Mouse (Mus musculus) Muller cell, postnatal 12 days (primary cell): ENCODE data around the gene Cfap58.
A peak's percentile ranks its signal among the peaks of the same experiment; 100 is the strongest.

ENCODE experiments used
- DNase-seq: peaks from one replicate; pipeline ENCODE4 v3.0.0-alpha.2; 2015; ENCODE audit errors: inconsistent ontology term

Gene Cfap58

DNA sequence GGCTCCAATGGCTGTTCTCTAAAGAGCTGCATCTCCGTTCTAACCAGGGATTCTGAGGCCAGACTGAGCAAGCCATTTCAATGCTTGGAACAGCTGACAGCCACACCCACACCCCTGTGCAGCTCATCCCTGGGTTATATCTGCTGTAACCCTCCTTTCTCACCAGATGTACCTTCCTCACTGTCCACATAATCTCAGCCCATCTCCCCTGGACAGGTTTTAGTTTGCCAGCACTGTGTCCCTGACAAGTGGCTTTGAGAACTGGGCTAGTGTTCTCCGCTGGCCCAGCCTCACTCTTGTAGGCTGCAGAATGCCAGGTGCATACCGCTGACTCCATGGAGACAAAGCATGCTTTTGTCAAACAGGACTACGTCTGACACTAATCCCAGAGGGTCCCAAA lies 20.1 kb upstream of the Cfap58 start:
- DNase-seq, result no peak

DNA sequence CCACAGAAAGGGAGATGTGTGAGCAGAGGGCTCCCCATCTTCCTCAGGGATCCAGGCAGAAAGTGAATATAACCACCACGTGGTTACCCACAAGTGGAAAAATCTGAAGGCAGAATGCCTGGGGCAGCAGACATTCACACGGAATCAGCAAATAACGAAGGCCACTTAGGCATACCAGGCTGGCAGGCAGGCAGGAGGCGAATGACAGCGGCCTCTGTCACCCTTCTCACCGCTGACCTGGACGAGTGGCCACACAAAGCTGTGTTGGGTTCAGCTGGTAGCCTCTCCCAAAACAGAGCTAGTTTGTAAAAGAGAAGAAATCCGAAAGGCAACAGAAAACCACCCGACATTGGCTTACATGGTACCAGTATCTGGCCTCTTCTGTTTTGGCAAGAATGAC lies 19.5 kb upstream of the Cfap58 start:
- peak; percentile 62 for DNase-seq

DNA sequence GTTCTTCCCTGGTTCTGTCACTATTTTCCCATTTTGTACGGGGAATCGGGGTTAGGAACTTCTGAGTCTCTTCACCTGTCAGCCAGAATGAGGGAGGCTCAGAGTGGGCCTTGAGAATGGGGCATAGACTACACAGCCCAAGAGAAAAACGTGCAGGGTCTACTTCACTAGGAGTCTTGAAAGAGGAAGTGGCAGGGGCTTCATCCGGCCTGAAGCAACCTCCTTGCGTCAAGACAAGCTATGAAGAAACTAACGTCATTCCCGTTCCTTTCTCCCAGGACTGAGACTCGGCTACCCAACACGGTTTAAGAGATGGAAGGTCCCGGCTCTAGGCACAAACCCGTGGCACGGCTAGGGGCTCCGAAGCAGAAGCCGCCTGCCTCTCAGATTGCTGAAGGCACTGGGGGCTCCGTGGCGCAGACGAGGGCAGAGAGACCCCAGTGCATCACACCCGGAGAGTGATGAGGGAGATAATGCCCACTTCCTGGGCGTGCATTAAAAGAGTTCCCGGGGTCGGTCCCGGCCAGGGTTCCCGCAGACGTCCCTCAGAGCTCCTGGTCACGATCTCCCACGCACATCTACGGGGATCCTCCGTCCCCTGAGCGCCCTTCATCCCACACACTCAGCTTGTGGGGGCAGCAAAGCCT lies 18.9 kb upstream of the Cfap58 start:
- no peak for DNase-seq

DNA sequence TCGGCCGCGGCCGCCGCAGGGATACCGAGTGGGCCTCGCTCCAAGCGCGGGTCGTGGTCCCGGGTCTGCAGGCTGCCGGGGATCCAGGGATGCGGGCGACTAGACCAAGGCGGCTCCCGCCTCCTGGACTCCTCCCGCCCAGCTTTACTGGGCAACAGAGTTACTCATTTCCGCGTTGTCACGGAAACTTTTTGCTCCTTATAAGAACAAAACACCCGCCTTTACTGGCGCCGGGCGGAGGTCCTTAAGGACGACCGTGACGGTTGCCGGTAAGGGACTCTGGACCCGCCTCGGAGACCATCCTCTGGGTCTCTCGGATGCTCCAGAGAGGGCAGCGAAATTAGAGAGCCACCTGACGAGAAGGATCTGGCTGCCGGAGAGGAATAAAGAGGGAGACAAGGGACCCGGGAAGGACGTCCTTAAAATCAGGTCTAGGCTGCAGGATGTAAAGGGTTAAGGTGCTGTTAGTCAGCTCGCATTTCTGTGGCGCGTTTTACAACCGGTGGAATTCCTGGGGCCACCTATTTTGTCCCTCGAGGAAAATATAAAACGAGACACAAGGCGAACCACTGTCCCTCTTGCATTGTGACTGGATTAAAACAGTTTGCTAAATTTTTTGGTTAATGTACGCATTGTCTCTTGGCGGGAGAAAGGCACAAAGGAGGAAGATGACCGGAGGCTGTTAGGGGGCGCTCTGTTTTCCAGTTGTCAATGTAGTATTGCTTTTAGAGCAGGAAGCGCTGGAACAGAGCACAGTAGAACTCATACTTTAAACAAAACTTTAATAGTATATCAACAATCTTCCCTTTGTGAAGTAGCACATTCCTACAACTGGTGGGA lies 18.1 kb upstream of the Cfap58 start, which contains the start of the genes Cfap43 and Itprip:
Gene Cfap43 (minus strand): TSS at position 162 of the 840 bp plus-strand sequence.
Gene Itprip (minus strand): TSS at position 174 of the 840 bp plus-strand sequence.
- peak; percentile 93 for DNase-seq

DNA sequence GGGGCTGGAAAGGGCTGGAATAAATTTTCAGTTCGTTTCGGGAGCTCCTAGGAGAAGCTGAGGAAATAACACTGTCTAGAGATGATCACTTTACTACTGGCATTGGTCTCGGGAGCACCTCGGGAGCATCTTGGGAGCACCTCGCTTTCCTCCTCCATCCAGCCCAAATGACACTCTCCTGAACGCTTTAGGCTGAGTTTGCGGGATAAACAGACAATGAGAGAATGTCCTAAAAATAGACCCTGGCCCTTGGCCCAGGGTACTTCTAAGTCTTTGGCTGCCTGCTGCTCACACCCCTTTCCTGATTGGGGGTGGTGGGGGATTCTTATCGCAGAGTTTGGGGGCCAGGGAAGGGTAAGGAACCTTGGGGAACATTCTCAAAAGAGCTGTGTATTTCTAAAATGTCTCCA lies 17.5 kb upstream of the Cfap58 start:
- peak; percentile 70 for DNase-seq

DNA sequence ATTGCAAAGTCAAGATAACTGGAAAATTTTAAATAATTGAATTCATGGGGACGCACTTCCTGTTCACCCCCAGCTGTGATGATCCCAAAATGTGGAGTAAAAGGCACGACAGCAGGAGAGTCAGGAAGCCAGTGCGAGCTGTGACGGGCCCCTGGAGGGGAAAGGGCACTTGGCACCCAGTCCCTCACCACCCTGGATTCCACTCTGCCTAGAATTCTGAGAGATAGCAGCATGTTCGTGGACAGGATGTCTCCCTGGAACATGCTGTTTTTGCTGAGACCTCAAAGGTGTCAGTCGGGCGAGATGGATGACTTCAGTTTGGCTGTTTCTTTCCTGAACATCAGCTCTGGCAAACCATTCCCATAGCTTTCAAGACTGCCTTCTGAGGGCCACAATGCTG lies 11.7 kb upstream of the Cfap58 start:
- DNase-seq, result no peak

DNA sequence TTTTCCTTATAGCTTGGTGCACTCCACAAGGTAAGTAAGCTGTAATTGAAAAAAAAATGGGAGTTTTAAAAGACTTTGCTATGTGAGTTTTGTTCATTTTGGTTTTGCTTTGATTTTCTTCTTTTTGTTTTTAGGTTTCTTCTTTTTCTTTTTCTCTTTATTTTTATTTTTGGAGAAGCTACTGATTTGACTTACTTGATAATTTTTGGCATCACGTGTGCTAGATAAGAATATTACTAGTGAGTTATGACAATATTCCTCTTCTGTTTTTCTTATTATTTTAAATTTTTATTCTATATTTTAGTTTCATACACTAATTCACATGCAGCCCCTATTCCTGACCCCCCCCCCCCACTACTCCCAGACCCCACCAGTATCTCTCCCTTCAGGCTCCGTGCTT lies 10.4 kb upstream of the Cfap58 start:
- DNase-seq, result no peak

DNA sequence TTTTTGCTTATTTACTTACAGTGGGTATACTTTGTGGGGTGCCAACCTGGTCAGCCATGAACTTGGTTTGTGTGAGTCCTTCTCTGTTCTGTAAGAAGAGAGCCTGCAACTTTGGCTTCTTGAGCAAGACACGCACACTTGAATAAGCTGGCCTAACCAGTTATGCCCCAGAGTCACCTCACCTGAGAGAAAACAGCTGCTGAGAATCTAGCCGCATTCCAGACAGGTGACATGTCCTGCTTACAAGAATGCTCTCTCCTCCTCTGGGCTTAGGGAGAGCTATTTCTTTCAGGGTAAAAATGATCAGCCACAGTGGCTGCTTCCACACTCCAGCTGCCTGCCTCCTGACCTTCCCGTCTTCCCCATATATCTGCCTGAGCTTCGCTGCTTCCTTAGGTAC lies 8.4 kb upstream of the Cfap58 start:
- DNase-seq, result no peak

DNA sequence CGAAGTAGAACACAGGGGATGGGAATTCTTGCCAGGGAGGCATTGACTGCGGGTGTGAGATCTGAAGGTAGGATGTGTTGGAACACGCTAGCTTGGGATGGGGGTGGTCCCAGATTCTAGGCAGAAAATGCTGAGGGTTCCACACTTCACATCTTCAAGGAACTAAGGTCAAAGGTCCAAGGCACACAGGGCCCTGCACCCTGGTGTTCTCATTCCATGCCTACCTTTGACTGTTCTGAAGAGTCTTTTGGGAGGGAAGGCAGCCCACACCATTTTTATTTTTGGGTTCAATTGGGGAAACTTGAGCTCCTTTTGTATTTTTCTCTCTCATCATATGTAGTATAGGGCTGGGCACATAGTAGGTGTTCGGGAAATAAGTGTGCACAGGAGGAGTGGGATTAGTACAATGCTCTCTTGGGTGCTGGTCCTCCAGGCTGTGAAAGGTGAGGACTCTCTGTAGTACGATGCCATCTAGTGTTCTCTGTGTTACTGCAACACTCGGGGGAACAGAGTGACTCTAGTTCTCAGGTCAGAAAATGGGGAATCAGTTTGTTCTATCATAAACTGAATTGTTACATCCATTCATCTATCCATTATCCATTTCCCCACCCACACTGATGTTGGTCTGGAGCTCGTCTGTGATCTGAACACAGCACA lies 5.4 kb upstream of the Cfap58 start:
- peak; percentile 19 for DNase-seq

DNA sequence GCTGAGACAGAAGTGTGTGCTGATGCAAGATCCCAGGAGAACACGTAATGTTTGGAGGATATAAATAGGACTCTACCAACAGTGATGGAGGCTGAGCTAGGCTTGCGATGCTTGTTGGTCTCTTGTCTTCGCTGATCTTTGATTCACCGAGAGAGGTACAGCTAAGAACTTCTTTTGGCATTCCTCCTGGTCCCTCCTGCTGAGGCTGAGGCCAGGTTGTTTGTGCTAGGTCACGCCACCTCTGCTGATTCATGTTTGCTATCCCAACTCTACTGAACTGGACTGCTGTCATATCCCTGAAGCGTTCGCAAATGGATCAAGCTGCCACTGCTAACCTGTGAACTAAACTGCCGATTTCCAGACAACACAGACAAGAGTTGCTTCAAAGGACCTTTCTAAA lies 3.3 kb upstream of the Cfap58 start:
- DNase-seq, result no peak

DNA sequence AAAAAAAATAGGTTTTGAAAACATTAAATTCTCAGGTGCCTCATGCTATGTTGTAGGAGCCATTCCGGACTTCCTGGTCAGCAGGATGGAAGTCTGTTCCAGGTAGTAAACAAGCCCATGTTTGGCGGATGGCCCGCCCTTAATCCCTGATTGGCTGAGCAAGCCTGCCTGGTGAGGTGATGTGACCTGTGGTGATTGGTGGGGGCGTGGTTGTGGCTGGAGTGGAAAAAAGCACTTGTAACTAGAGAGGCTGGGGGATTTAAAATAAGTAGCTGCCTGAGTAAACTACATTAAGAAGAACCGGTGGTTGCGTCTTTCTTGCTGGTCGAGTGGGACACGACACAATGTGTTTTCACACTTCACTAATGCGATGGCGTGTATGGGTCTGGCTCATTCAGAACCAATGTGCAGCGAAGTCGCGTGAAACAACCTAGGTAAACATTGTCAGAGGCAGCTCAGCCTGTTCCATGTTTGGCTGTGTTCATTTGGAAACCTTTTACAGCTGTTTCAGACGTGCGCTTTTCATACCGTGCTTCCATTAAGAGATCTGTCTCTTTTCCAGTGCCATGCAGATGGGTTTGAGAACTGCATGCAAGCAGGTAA lies 2.7 kb upstream of the Cfap58 start:
- no peak for DNase-seq

DNA sequence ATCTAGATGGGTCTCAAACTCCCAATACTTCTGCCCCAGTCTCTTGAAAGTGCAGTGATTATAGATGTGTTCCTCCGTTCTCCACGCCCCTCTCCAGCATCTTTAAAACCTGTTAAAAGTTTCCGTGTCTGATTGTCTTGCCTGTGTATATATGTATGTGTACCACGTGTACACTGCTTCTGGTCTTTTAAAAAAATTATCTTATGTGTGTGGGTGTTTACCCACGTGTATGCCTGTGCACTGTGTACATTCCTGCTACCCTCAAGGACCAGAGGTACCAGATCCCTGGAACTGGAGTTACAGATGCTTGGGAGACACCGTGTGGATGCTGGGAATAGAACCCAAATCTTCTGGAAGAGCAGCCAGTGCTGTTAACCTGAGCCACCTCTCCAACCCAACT lies 1.9 kb upstream of the Cfap58 start:
- DNase-seq, result no peak

DNA sequence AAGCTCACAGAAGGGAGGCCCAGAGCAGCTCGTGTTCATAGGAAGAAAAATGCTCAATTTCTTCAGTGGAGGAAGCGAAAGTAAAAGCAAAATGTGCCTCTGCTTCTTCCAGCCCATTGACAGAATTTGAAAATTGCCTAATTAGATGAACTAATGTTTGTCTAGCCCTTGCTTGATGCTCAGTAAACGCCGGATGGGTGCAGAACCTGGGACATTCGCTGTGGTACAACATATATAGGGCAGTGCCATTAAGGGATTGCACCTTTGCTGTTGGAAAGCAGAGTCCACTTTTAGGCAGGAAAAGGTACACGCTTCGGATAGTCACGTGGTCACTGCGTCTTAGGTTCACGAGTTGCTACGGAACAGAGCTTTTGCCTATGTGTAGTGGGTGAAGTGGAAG lies 985 bp upstream of the Cfap58 start:
- no peak for DNase-seq

DNA sequence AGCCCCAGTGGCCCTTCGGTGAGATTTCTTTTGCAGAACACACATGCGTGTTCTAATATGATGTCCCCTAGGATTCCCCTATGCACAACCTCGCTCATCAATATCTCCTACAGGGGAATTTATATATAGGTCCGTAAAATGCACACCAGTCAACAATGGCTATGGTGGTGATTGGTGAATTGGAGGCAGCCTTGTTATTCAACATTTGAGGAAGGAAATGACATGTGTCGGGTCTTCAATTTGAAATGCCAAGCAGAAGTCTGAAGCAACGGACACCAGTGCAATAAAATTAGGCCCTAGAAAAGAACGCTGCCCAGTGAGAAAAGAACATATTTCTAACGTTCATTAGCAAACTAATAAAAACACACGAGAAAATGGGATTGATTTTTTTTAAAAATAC lies 537 bp upstream of the Cfap58 start:
- no peak for DNase-seq

DNA sequence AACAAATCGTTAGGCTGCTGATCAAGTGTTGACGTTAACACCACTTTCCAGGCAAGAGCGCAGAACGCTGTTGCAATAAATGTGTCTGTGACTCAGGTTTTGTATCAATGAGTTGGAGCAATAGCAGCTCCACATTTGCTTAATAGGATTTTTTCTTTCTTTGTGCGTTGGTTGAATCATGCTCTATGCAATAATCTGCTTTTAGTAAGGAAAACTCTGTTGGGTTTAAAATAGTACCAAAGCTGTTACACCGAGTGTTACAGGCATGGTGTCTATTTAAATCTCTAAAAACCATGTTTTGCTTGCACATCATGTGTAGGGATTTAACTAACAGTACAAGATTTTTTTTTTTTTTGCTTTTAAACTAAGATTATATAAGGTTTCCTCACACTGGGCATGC lies 1.9 kb downstream of the Cfap58 start:
- no peak for DNase-seq

DNA sequence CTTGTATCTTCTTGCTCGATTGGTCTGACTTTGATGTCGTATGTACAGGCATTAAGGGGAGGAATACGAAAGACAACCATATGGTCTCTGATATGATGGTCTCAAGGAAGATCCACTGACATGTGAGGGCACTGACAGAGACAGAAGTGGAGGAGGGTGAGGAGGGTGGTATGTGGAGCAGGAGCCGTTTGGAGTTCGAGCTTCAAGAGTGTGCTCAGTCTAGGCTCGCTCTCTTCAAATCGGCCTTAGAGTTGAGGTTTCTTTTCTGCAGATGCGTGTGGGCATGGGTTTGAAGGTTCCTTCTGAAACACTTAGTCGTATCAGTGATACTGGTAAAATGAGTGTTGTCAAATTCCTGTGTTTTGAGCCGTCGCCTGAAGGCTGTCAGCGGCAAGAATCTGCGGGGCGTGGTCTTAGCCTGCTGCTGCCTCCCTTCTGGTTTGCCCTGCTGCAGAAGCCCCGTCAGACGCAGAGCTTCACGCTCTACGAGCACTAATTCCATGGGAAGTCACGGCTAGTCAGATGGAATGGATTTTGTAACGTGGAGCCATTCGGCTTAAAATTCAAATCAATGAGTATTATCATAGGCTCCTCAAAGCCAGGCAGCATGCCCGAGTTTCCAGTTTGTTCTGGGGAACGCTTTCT lies 9.5 kb downstream of the Cfap58 start:
- peak; percentile 30 for DNase-seq

DNA sequence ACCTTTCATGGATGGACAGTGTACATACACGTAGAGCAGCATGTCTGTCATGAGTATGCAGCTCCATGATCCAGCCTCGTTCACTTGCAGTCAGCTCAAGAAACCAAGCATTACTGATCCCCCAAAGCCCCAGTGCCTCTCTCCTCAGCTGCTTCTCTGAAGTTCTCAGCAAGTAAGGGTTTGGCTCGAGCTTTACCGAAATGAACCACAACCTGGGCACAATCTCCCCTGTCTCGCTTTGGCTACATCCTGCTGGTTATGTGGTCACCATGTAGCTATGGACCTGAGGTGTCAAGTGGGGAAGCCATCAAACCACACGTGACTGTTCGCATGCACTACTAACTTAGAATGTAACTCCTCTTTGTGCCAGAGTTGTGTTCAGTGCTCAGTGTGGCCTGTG lies 13.5 kb downstream of the Cfap58 start:
- no peak for DNase-seq

DNA sequence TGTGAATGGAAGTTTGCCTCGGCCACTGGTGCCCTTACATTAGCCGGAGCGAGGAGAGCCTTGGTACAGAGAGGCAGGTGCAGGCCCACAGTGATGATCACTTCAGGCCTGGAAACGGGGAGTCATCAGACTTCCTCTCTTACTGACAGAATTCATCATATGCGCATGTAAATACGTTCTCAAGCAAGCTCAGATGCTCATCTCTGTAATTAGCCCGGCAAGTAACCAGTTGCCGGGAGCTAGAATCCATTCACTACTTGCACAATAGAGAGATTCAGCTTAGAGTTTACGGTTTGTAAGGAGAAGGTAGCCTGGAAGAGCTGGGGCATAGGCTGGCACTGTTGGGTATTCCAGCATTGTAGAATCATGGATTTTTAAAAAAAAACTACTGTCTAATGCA lies 15.7 kb downstream of the Cfap58 start:
- DNase-seq, result no peak

DNA sequence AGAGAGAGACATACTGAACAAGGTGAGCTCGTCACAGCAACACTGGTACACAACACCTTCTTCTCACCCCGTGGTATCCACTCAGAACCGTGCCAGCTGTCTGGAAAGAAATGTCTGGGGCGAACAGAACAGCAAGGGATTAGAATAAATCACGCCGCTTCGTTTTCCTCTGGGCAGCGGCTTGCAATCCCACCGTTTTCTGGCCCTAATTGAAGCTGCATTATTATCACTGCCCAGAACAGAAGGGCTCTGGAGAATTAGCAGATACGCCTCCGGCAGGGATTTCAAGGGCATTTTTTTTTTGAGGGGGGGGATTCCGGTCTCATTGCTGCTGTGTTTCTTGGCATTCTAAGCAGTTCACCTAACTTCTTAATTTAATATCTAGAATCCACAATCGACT lies 20.7 kb downstream of the Cfap58 start:
- no peak for DNase-seq

DNA sequence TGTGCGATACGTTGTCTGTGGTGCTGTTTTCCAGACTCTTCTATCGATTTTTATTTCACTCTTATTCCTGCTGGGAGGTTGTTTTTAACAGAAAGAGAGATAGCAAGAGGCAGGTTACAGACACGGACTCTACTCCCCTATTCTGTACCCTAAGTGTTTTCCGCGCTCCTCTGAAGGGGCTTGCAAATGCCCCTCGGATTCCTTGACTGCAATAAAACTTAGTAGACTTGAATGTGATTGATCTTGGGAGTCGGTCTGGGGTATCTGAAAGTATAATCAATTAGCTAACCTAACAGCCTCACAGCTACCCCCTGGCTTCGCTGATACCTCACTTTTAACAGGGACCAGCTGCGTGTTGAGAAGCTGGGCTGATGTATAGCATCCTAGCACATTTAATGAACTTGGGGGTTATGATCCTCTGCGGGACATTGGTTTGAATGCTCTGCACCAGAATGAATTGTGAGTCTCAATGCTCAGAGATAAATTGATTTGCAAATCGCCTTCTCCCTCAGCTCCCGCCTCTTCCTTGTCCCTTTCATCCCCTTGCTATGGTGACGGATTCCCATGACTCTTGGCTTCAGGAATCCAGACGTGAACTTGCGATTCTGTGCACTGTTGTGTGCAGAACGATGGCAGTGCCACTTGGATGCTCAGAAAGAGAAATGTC lies 31.7 kb downstream of the Cfap58 start:
- no peak for DNase-seq

DNA sequence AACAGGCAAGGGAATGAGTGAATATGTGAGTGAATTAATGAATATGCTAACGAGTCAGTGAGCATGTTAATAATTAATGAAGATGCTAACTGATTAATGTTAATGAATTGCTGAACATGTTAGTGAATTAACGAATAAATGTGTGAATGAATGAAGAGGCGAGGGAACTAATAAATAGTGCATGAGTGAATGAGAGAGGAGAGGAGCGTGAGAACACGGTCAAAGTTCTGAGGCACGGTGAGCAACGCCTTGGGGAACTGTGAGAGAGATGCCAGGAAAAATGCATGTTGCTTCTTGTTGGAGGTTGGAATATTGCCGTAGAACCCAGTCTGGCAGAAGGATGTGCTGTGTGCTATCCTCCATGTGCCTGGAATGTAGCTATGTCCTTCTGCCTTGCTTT lies 33.6 kb downstream of the Cfap58 start:
- DNase-seq, result no peak
